Mouse (Mus musculus): ENCODE results near the gene Snx32. TPM values are rescaled to one million over a fixed set of nuclear protein-coding genes. Genes with fewer than 3 reads are reported as not detected.

Snx32 gene
- total and polyA plus RNA-seq, 2 experiments from 2014 or later = 68.1 to 77.7 TPM

DNA sequence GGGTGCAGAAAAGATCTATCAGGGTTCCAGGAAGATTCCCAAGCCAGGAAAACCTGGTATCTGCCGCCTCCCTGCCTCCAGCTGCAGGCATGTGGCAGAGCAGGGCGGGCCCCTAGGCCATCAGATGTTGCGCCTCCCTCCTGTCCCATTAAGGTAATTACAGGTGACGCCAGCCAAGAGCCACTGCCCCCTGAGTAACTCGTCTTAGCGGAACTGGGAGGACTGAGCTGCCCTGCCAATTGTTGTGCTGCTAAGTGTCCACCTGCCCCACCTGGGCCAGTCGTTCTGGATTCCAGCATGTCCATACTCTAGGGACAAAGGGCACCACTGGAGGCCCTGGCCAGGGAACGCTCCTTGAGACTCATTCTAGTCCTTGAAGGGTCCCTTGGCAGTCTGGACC, 43.5 kb upstream of the Snx32 start:
- peaks cover 16% of the 10 kb centered on the region for H3K27me3 ChIP-seq (ENCODE audit: insufficient read depth, low read length)
- no peak overlapping the region for H3K9ac ChIP-seq
- no peak overlapping the region for H3K27ac ChIP-seq (ENCODE audit: low read depth, low read length)
- no peak overlapping the region for H3K4me3 ChIP-seq (ENCODE audit: low read depth, low read length)
- no peaks in the 10 kb centered on the region for H3K9me3 ChIP-seq (ENCODE audit: low read length)
- H3K4me2 ChIP-seq (ENCODE audit: low read depth) = no peak overlapping the region
- no peaks in the 10 kb centered on the region for H3K4me1 ChIP-seq (ENCODE audit: insufficient read depth)
- WGBS = 57% methylated on average over 8 of the region's 8 CpGs
- no peak for TF ChIP-seq CTCF (IDR thresholded peaks at IDR 0.05; ENCODE audit: low read depth)
- no peak for ATAC-seq
- no peaks in the 10 kb centered on the region for H3K36me3 ChIP-seq (ENCODE audit: insufficient read depth)
- DNase-seq = no peak

DNA sequence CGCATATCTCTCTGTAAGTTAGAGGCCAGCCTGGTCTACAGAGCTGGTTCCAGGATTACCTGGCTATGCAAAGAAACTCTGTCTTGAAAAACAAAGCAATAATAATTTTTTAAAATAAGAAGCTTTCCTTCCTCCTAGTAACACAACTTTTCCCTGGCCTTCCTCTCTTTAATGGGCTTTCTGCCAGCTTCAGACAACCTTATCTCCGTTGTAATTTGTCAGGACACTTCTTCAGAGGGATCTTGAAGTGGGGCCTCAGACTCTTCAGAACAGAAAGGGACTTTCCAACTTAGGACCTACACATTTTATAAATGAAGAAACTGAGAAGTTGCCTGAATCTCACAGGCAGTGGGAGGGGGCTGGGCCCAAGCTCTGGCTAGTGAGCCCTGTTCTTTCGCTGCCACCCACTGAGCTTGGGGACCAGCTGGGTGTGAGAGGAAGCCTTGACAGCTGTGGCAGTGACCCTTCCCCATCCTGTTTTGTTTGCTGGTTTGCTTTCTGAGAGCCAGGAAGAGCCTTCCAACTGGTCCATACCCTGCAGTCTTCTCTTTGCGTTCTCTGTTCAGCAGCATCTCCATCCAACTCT, 37.2 kb upstream of the Snx32 start:
- H3K27ac ChIP-seq (ENCODE audit: low read depth, low read length) = no peak overlapping the region
- H3K4me1 ChIP-seq (ENCODE audit: insufficient read depth) = no peaks in the 10 kb centered on the region
- ATAC-seq = no peak
- H3K36me3 ChIP-seq (ENCODE audit: insufficient read depth) = no peaks in the 10 kb centered on the region
- DNase-seq = no peak
- no peak overlapping the region for H3K4me3 ChIP-seq (ENCODE audit: low read depth, low read length)
- no peak overlapping the region for H3K9ac ChIP-seq
- TF ChIP-seq CTCF (IDR thresholded peaks at IDR 0.05; ENCODE audit: low read depth) = no peak
- H3K4me2 ChIP-seq (ENCODE audit: low read depth) = no peak overlapping the region
- H3K9me3 ChIP-seq (ENCODE audit: low read length) = no peaks in the 10 kb centered on the region
- 76% methylated on average over 4 of the region's 4 CpGs for WGBS
- H3K27me3 ChIP-seq (ENCODE audit: insufficient read depth, low read length) = no peaks in the 10 kb centered on the region

DNA sequence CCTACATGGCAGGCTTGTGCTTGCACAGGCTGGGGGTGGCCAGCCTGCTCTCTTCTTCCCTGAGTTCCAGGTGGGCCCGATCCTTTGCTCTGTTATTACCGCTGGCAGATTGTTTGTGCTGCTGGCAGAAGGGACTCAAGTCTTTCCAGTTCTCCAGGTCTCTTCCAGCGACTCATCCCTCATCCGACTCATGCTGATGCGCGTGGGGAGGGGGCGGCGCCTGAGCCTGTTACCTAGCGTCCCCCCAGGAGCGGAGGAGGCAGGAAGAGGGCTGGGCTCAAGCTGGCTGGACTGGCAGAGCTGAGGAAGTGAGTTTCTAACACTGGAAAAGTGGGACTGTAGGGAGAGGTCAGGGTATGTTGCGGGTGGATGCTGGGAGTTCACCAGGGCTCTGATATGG, 33.7 kb upstream of the Snx32 start:
- no peaks in the 10 kb centered on the region for H3K27me3 ChIP-seq (ENCODE audit: insufficient read depth, low read length)
- no peak overlapping the region for H3K4me2 ChIP-seq (ENCODE audit: low read depth)
- no peak for DNase-seq
- no peaks in the 10 kb centered on the region for H3K9me3 ChIP-seq (ENCODE audit: low read length)
- H3K36me3 ChIP-seq (ENCODE audit: insufficient read depth) = no peaks in the 10 kb centered on the region
- WGBS = 63% methylated on average over 11 of the region's 11 CpGs
- H3K9ac ChIP-seq = no peak overlapping the region
- no peak overlapping the region for H3K4me3 ChIP-seq (ENCODE audit: low read depth, low read length)
- no peaks in the 10 kb centered on the region for H3K4me1 ChIP-seq (ENCODE audit: insufficient read depth)
- TF ChIP-seq CTCF (IDR thresholded peaks at IDR 0.05; ENCODE audit: low read depth) = no peak
- H3K27ac ChIP-seq (ENCODE audit: low read depth, low read length) = no peak overlapping the region
- ATAC-seq = no peak

DNA sequence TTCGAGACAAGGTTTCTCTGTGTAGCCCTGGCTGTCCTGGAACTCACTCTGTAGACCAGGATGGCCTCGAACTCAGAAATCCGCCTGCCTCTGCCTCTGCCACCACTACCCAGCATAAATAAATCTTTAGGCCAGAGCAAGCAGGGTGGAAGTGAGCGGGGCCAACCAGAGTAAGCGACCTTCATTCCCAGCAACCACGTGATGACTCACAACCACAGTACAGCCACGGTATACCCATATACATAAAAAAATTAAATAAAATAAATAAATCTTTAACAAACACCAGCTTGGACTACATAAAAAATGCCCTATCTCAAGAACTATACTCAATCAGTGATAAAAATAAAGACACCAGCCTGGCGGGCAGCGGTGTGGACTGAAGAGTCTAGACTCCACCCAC, 33.0 kb upstream of the Snx32 start:
- ATAC-seq = no peak

DNA sequence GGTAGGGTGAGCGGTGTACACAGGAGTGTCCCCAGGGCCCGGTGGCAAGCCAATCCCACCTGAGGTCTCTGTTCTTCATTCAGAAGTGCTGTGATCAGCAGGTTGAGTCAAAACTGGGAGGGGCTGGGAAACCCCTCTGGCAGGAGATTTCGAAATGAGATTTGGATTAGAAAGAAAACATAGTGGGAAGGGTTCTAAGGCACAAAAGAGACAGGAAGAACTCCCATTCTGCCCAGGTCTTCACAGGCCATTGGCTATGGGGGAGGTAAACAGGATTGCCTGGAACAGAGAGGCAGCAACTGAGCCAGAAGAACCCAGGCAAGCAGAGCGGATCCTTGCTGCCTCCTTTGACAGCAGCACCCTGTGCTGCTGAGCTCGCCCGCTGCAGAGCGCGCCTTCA, 28.4 kb upstream of the Snx32 start:
- WGBS = 63% methylated on average over 8 of the region's 8 CpGs
- no peak overlapping the region for H3K4me2 ChIP-seq (ENCODE audit: low read depth)

More for the DNA sequence above, 33.0 kb upstream of the Snx32 start:
- Histone ChIP-seq H3K36me3 (ENCODE audit: insufficient read depth) (no peaks in the 10 kb centered on the region), H3K27me3 (ENCODE audit: insufficient read depth, low read length) (no peaks in the 10 kb centered on the region), H3K9me3 (ENCODE audit: low read length) (no peaks in the 10 kb centered on the region), H3K27ac (ENCODE audit: low read depth, low read length) (no peak overlapping the region), H3K4me3 (ENCODE audit: low read depth, low read length) (no peak overlapping the region), H3K9ac (no peak overlapping the region), H3K4me2 (ENCODE audit: low read depth) (no peak overlapping the region), H3K4me1 (ENCODE audit: insufficient read depth) (no peaks in the 10 kb centered on the region)
- DNase-seq = no peak
- 85% methylated on average over 9 of the region's 9 CpGs for WGBS
- no peak for TF ChIP-seq CTCF (IDR thresholded peaks at IDR 0.05; ENCODE audit: low read depth)

DNA sequence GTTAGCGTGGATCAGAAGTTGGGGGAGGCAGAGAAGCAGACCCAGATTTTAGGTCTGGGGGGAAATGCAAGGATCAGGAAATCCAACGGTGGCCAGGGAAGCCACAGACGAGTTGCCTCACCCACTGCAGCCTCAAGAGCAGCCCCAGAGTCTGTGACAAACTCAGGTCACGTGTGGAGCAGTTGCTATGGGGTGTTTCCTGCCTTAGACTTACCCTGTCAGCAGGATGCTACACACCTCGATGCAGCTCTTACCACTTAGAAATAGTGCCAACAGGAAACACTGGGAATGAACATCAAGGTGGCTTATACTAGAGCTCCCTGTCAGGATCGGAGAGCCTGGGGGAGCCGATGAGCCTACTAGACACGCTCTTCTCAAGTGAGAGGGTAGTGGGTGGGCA, 22.2 kb upstream of the Snx32 start:
- H3K4me3 ChIP-seq (ENCODE audit: low read depth, low read length) = no peak overlapping the region
- TF ChIP-seq CTCF (IDR thresholded peaks at IDR 0.05; ENCODE audit: low read depth) = no peak
- 78% methylated on average over 8 of the region's 8 CpGs for WGBS
- ATAC-seq = no peak
- no peak overlapping the region for H3K9ac ChIP-seq
- no peak for DNase-seq
- H3K4me1 ChIP-seq (ENCODE audit: insufficient read depth) = peaks cover 9% of the 10 kb centered on the region
- no peak overlapping the region for H3K4me2 ChIP-seq (ENCODE audit: low read depth)
- H3K27ac ChIP-seq (ENCODE audit: low read depth, low read length) = no peak overlapping the region
- no peaks in the 10 kb centered on the region for H3K36me3 ChIP-seq (ENCODE audit: insufficient read depth)
- no peaks in the 10 kb centered on the region for H3K9me3 ChIP-seq (ENCODE audit: low read length)
- no peaks in the 10 kb centered on the region for H3K27me3 ChIP-seq (ENCODE audit: insufficient read depth, low read length)

More for the DNA sequence above, 28.4 kb upstream of the Snx32 start:
- ATAC-seq (no peak), DNase-seq (no peak)
- H3K27ac ChIP-seq (ENCODE audit: low read depth, low read length) = no peak overlapping the region
- H3K27me3 ChIP-seq (ENCODE audit: insufficient read depth, low read length) = no peaks in the 10 kb centered on the region
- no peak overlapping the region for H3K4me3 ChIP-seq (ENCODE audit: low read depth, low read length)
- no peaks in the 10 kb centered on the region for H3K4me1 ChIP-seq (ENCODE audit: insufficient read depth)
- no peaks in the 10 kb centered on the region for H3K9me3 ChIP-seq (ENCODE audit: low read length)
- TF ChIP-seq CTCF (IDR thresholded peaks at IDR 0.05; ENCODE audit: low read depth) = no peak
- H3K36me3 ChIP-seq (ENCODE audit: insufficient read depth) = no peaks in the 10 kb centered on the region
- H3K9ac ChIP-seq = no peak overlapping the region

DNA sequence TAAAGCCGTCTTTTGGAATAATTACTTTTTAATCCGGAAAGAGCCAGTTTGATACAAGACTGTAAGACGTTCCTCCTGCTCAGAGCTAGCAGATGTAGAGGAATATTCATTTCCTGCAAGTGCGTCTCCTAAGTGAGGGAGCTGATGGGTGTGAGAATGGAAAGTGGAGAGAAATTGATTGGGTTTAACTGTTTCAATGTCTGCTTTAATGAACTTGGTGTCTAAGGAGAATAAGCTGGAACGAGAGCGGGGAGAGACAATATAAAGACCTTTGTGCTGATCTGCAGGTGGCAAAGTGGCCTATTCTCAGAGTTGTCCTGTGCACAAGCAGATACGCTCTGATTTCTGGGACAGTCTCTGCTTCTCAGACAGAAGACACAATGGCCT, 19.8 kb upstream of the Snx32 start:
- Histone ChIP-seq H3K4me1 (ENCODE audit: insufficient read depth) (peaks cover 9% of the 10 kb centered on the region), H3K36me3 (ENCODE audit: insufficient read depth) (no peaks in the 10 kb centered on the region), H3K4me2 (ENCODE audit: low read depth) (peak overlapping the region; percentile 33), H3K4me3 (ENCODE audit: low read depth, low read length) (peak overlapping the region; percentile 2; the same call in 1 of the 2 replicates), H3K27ac (ENCODE audit: low read depth, low read length) (peak overlapping the region; percentile 51), H3K9ac (no peak overlapping the region), H3K9me3 (ENCODE audit: low read length) (no peaks in the 10 kb centered on the region), H3K27me3 (ENCODE audit: insufficient read depth, low read length) (no peaks in the 10 kb centered on the region)
- TF ChIP-seq CTCF (IDR thresholded peaks at IDR 0.05; ENCODE audit: low read depth) = no peak
- DNase-seq (no peak), ATAC-seq (peak; percentile 75)
- WGBS = 10% methylated on average over 7 of the region's 7 CpGs

Data from forebrain, postnatal 0 days (tissue).